Mouse (Mus musculus) adrenal gland, postnatal 10 days (tissue): ENCODE data around the gene Cmss1. TPM values are rescaled to one million over a fixed set of nuclear protein-coding genes. Genes with fewer than 3 reads are reported as not detected.

ENCODE experiments used
- DNase-seq: peaks from one replicate; pipeline ENCODE4 v3.0.0; 2021; ENCODE audit warnings: mixed read lengths
- total RNA-seq, 2 experiments: library from RNA; stranded (reverse); gene quantifications; 2 replicates each; pipeline ENCODE4 v1.2.3; 2021

Cmss1 gene
- total RNA-seq, 2 experiments from 2014 or later: 18.8 to 21.8 TPM

- no peak for DNase-seq
Observed at GRCm38 (mm10) chr16:57560185-57560584, 46.5 kb downstream of the Cmss1 start.

- DNase-seq: no peak
Observed at GRCm38 (mm10) chr16:57558258-57558657, 48.4 kb downstream of the Cmss1 start.

DNA sequence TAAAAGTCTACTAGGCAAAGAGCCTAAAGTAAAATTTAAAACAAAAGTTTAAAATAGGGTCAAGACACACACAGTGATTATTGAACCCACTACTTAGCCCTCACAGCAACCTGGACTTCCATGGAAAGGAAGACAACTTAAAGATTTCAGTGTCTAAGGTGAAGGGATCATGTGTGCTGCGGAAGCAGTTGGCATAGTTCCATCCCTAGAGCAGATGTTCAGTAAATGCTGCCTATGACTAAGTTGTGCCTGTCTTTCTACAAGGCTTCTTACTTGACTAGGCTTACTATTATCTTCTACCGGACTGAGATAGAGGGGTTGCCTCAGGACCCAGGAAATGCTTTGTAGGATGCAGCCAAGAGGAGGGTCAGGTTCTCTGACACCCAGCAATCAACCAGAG lies 50.4 kb downstream of the Cmss1 start:
- DNase-seq: no peak

GRCm38 (mm10) chr16:57555667-57556066 lies 51.0 kb downstream of the Cmss1 start:
- DNase-seq: no peak

DNA sequence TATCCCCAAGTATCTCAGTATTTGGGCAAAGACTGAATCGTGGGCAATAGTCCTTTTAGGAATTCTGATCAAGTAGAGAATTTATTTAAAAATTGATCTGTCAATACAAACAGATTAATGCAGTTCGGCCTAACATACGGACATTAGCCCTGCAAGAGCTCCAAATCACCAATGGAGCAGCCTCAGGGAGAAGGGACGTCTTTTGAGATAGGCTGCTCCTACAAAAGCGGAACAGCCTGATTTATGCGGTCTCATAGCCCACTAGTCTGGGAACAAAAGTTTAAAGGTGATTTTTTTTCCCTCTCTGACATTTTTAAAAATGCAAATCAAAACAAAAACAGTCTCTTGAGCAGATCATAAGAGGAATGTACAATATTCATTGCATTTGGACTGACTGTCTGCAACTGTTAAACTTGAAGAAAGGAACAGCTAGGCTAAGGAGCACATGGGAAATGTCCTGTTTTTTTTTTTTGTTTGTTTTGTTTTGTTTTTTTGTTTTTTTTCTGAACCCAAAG lies 51.7 kb downstream of the Cmss1 start:
- no peak for DNase-seq

- no peak for DNase-seq
Observed at GRCm38 (mm10) chr16:57553235-57553634, 53.4 kb downstream of the Cmss1 start.

DNA sequence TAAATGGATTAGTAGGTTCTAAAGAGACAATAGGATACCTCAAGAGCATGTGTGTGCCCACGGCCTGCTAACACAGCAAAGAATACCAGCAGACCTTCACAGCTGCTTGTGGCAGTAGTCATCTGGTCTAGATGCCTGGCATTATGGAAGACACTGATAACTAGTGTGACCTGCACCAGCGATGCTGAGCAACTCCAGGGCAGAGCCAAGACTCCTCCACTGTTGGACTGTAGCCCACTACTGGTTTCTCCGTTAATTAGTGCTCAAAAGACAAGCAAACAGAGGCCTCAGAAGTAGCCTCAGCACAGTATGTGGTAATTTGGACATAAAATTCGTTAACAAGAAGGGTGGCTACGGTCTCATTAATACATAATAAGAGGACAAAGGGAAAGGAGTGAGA lies 54.0 kb downstream of the Cmss1 start:
- no peak for DNase-seq

DNA sequence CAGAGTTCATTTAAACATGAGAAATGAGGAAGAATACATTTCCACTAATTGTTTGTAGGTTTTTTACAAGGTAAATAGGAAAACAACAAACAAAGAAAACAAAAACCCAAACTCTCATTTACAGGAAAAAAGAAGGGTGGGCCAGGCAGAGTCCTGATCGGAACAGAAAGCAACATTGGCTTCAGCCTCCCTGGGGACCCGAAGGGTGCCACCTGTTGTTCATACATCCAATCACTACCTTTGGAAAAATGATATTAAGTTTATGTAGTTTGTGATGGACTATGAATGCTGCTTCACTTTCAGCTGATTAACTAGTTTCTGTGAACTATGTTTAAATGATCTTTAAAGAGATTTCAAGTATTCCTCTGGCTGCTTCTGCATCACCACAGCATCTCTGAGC lies 55.0 kb downstream of the Cmss1 start:
- no peak for DNase-seq

- no peak for DNase-seq
Observed at GRCm38 (mm10) chr16:57550817-57551216, 55.8 kb downstream of the Cmss1 start.

DNA sequence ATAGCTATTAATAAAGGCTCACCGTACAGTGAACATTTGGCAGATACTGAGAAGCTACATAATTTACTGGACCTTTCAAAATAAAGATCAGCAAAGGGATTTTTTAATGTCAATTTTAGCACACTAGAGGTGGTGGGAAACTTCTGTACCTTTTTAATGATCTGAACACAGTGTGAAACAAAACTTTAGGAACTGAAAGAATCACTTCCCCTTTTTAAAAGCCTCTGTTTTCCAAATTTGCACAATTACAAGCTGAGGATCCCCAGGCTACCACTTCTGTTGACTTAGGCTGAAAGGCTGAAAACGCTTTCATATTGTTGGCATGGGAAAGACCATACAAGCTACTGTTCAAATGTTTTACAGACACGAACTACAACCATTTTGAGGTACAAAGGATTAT lies 56.6 kb downstream of the Cmss1 start:
- no peak for DNase-seq

DNA sequence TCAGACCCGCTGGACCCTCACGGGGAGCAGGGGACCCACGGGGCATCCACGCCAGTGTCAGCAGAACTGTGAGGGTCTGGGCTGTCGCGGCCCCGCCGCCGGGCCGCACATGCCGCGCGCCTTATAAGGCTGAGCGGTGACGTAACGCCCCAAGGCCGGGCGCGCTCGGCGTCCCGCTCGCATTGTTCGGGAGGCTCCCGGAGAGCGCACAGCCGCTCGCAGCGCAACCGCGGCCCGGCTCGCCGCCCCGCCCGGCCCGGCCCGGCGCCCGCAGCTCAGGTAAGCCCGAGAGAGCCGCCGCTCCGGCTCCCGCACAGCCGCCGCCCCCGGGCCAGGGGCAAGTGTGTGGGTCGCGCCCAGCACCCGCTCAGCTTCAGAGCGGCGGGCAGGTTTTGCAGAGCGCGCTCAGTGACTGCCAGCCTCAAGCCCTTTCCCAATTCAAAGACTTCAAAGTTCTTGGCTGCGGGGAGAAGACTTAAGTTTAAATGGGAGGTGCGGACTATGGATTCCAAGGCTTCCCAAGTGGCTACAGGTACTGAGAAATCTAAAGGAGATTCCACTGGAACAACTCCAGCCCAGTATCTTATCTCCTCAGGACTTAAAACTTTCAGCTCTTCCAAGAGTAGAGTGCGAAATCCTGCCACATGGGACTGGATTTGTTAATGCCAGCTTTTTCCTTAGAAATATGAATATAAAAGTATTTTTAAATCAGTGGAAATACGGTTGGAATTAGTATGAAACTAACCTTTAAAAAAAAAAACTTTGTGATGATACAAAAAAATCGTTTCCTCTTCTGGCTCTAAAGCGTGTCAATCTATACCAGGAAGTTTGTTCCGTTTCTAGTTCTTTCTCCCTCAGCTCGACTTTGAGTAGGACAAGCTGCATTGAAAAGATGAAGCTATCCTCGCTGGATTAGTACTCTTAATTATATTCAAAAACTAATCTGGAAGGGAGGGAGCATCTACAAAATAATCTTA lies 57.3 kb downstream of the Cmss1 start:
- DNase-seq: peak; percentile 87

DNA sequence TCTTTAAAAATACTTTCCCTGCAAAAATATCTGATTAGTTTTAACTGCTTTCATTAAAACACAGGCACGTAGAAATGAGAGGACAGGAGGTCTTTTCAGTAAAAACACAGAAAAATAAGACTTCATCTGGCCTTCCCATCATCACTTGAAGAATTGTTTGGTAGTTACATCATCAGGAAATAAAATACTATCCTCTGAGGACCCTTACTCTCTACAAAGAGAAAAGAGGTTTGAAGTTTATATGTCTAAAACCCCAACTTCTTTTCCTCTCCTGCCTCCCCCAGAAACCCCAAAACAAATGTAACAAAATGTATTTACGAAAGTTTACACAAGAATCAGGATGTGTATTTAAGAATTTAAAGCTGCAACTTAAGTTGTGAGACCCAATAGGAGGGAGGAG lies 58.1 kb downstream of the Cmss1 start:
- DNase-seq: no peak

- no peak for DNase-seq
Observed at GRCm38 (mm10) chr16:57546355-57546754, 60.3 kb downstream of the Cmss1 start.

GRCm38 (mm10) chr16:57544441-57544840 lies 62.2 kb downstream of the Cmss1 start:
- no peak for DNase-seq

- DNase-seq: no peak
Observed at GRCm38 (mm10) chr16:57543243-57543642, 63.4 kb downstream of the Cmss1 start.

DNA sequence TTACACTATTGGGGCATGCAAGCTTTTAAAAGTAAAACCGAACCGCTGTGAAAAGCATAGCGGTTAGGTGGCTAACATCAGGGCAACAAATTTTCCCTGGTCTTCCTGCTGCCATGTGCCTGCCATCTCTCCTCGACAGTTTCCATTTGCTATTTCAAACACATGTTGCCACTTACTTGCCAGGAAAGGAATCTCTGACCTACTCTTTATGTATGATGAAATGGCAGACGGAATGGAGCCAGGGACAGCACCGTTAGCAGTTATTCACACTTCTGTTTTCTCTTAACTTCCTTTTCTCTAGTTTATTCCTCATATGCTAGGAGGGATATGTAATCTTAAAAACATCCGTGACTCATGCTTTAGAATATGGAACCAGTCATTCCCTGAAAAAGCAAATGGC lies 70.2 kb downstream of the Cmss1 start:
- no peak for DNase-seq

- DNase-seq: no peak
Observed at GRCm38 (mm10) chr16:57534811-57535210, 71.9 kb downstream of the Cmss1 start.

- no peak for DNase-seq
Observed at GRCm38 (mm10) chr16:57534365-57534764, 72.3 kb downstream of the Cmss1 start.

DNA sequence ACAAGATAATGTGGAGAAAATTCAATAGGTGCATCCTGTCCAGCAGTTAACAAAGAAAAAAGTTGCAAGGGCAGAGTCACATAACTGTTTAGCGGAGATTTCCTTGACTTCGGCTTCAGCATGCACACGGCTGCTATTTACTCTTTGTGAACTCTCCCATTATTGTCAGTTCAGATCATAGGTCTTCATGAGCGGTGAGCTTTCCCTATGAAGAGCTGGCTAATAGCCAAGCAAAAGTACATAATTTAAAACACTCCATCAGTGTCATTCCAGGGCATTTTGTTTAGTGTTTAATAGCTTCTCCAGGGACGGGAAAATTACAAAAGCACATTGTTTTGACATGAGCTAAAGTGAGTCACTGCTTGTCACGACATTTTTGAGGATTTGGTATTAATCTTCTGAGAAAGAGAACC lies 74.6 kb downstream of the Cmss1 start:
- no peak for DNase-seq

DNA sequence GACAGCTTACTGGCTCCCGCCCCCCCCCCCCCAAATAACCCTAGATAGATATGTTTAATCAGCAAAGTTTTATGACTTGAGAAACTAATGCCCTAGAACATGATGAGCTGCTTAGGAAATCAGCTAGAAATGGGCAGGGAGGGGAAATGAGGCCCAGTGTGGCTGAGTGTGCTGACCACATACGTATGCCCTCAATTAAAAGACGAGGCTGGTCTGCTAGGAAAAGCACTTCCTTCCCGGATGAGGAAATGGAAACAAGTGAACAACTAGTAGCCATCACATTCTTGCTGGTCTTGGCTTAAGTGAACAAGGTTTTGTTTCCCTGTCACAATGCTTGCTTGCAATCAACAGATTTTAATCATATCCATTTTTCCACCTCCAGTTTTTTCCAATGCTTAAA lies 76.1 kb downstream of the Cmss1 start:
- no peak for DNase-seq

GRCm38 (mm10) chr16:57528457-57528856 lies 78.2 kb downstream of the Cmss1 start:
- no peak for DNase-seq

DNA sequence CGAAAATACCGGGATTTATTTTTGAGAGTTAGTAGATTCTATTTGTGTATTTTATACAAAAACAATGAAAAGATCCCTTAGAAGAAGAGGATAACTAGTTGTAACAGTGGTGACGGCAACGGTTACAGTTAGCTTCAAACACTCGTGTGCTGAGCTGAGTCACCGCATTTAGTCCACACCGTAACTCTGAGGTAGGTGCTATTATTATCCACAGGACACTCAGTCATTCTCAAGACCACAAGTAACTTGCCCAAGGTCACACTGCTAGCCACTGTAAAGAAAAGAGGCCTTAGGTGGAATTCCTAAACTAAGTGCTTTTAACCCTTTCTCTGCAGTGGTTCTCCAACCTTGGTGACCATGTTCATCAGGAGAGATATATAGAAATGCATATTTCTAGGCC lies 79.8 kb downstream of the Cmss1 start:
- no peak for DNase-seq

DNA sequence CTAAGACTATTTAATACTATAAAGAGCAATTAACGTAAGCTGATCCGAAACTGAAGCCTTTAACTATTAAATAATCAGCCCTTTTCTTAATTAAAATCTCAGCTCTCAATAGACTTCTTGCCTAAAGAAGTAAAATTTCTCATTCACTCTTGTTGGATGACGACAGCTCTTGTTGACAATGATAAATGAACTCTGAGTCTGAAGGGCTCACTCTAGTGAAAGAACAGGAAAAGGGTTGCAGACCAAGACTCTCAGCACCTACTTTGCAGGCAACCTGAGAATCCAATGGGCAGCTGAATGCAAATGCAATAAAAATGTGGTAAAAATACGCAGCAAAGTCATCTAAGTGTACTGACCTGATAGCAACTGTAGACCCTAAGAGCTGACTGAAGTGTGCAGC lies 81.2 kb downstream of the Cmss1 start:
- no peak for DNase-seq

DNA sequence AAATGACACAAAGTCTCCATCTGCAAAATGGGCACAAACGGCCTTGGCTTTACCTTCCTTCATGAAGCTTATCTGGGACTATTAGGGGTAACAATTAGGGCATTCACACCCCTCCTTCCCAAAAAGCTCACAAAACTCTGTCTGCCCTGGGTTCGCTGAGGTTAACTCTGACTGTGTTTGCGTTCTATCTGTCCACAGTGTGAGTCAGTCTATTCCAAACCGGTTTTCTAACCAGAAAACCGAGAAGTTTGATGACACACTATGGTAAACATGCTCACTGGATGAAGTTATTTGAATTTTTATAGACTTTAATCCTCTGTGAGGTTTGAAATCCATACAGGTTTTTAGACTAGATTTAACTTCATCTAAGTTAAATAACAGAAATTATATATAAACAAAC lies 81.6 kb downstream of the Cmss1 start:
- DNase-seq: no peak
